Mouse (Mus musculus) MEL (cell line): Measurements from ENCODE around the gene Ugt2b34. TPM values are rescaled to one million over a fixed set of nuclear protein-coding genes. Genes with fewer than 3 reads are reported as not detected.
"Not testable (repeated sequence)": the region's sequence is repeated elsewhere in the genome, so short reads cannot be mapped to it uniquely, and the experiment has no call there.

Experiments used
- DNase-seq: peaks from one replicate; pipeline ENCODE4 v3.0.0; 2011; ENCODE audit warnings: low read depth, low spot score
- H3K27ac ChIP-seq: 2 replicates; pipeline ENCODE4 v1.5.1; 2012; ENCODE audit warnings: low read depth, mild to moderate bottlenecking, control low read depth, low read length, moderate library complexity; ENCODE audit not compliant: control insufficient read depth
- H3K27me3 ChIP-seq, 2 experiments: fragments of 150-350 bp in 1 of 2; sonication (generic) in 1 of 2; 2 replicates each; pipeline ENCODE4 v1.6.1; 2012; ENCODE audit warnings: low read length in 2 of 2, mild to moderate bottlenecking in 2 of 2, improper control_type of control experiment in 1 of 2, moderate library complexity in 1 of 2; ENCODE audit not compliant: insufficient read depth in 2 of 2, control insufficient read depth in 1 of 2
- H3K36me3 ChIP-seq, 2 experiments: 2 replicates each; pipeline ENCODE4 v1.6.1; 2012 to 2014; ENCODE audit warnings: low read length in 2 of 2, improper control_type of control experiment in 1 of 2, inconsistent platforms in 1 of 2, mild to moderate bottlenecking in 1 of 2; ENCODE audit not compliant: insufficient read depth in 2 of 2, control insufficient read depth in 1 of 2
- H3K4me1 ChIP-seq, 2 experiments: fragments of 150-350 bp in 1 of 2; sonication (generic) in 1 of 2; 2 replicates each; pipeline ENCODE4 v1.6.1; 2012; ENCODE audit warnings: low read length in 2 of 2, improper control_type of control experiment in 1 of 2, mild to moderate bottlenecking in 1 of 2; ENCODE audit not compliant: insufficient read depth in 2 of 2, control insufficient read depth in 1 of 2
- H3K4me3 ChIP-seq, 2 experiments: fragments of 150-350 bp in 1 of 2; sonication (generic) in 1 of 2; 2 replicates each; pipeline ENCODE4 v1.5.1; 2012; ENCODE audit warnings: low read depth in 2 of 2, low read length in 2 of 2, mild to moderate bottlenecking in 2 of 2, moderate library complexity in 2 of 2, control low read depth in 1 of 2, improper control_type of control experiment in 1 of 2; ENCODE audit not compliant: control insufficient read depth in 1 of 2, insufficient read depth in 1 of 2
- H3K79me2 ChIP-seq: 2 replicates; pipeline ENCODE4 v1.6.1; 2012; ENCODE audit warnings: mild to moderate bottlenecking, low read length, moderate library complexity; ENCODE audit not compliant: control insufficient read depth, poor library complexity, insufficient read depth
- H3K9ac ChIP-seq: 2 replicates; pipeline ENCODE4 v1.6.1; 2012; ENCODE audit warnings: low read depth, mild to moderate bottlenecking, control low read depth, low read length, moderate library complexity; ENCODE audit not compliant: control insufficient read depth, poor library complexity, severe bottlenecking
- H3K9me3 ChIP-seq: fragments of 150-350 bp; sonication (generic); replicated peaks from 2 replicates; pipeline ENCODE4 v1.6.1; 2012; ENCODE audit warnings: mild to moderate bottlenecking, low read length, improper control_type of control experiment, moderate library complexity; ENCODE audit not compliant: insufficient read depth
- CHD2 ChIP-seq: IDR thresholded peaks from 2 replicates; pipeline ENCODE4 v1.6.1; 2011; ENCODE audit warnings: low read length, improper control_type of control experiment
- CTCF ChIP-seq, 3 experiments: IDR thresholded peaks in 2 of 3; conservative IDR thresholded peaks in 1 of 3; 2 replicates each; pipeline ENCODE4 v1.5.1; 2011 to 2012; ENCODE audit warnings: low read length in 3 of 3, low read depth in 2 of 3, mild to moderate bottlenecking in 2 of 3, improper control_type of control experiment in 1 of 3, inconsistent platforms in 1 of 3, mixed read lengths in 1 of 3, moderate library complexity in 1 of 3; ENCODE audit not compliant: control insufficient read depth in 1 of 3, insufficient read depth in 1 of 3, poor library complexity in 1 of 3, severe bottlenecking in 1 of 3
- ELF1 ChIP-seq: IDR thresholded peaks from 2 replicates; pipeline ENCODE4 v1.6.1; 2014; ENCODE audit warnings: low read depth, mild to moderate bottlenecking, inconsistent platforms, low read length, improper control_type of control experiment, moderate library complexity
- HCFC1 ChIP-seq: IDR thresholded peaks from 2 replicates; pipeline ENCODE4 v1.6.1; 2012; ENCODE audit warnings: low read depth, mild to moderate bottlenecking, inconsistent platforms, low read length, improper control_type of control experiment, moderate library complexity
- JUND ChIP-seq: IDR thresholded peaks from 2 replicates; pipeline ENCODE4 v1.6.1; 2011; ENCODE audit warnings: low read depth, mild to moderate bottlenecking, improper control_type of control experiment, low read length
- MAFK ChIP-seq: IDR thresholded peaks from 2 replicates; pipeline ENCODE4 v1.6.1; 2011; ENCODE audit warnings: low read depth, mild to moderate bottlenecking, low read length, improper control_type of control experiment, borderline replicate concordance
- MAZ ChIP-seq: IDR thresholded peaks from 2 replicates; pipeline ENCODE4 v1.6.1; 2012; ENCODE audit warnings: low read depth, mild to moderate bottlenecking, inconsistent platforms, low read length, improper control_type of control experiment
- MEF2A ChIP-seq: IDR thresholded peaks from 2 replicates; pipeline ENCODE4 v1.6.1; 2014; ENCODE audit warnings: low read depth, mild to moderate bottlenecking, inconsistent platforms, low read length, improper control_type of control experiment; ENCODE audit not compliant: poor library complexity, insufficient replicate concordance, severe bottlenecking; ENCODE audit errors: extremely low read depth
- NELFE ChIP-seq: IDR thresholded peaks from 2 replicates; pipeline ENCODE4 v1.6.1; 2011; ENCODE audit warnings: low read depth, low read length, improper control_type of control experiment
- NRF1 ChIP-seq: IDR thresholded peaks from 2 replicates; pipeline ENCODE4 v1.6.1; 2014; ENCODE audit warnings: low read depth, mild to moderate bottlenecking, inconsistent platforms, low read length, improper control_type of control experiment, moderate library complexity; ENCODE audit not compliant: poor library complexity, insufficient read depth, severe bottlenecking
- POLR2AphosphoS2 ChIP-seq: IDR thresholded peaks from 2 replicates; pipeline ENCODE4 v1.6.1; 2011; ENCODE audit warnings: low read length, improper control_type of control experiment
- POLR2AphosphoS5 ChIP-seq: IDR thresholded peaks from 2 replicates; pipeline ENCODE4 v1.6.1; 2012; ENCODE audit warnings: low read depth, borderline replicate concordance, mild to moderate bottlenecking, inconsistent platforms, low read length, moderate library complexity, mixed read lengths
- RAD21 ChIP-seq: IDR thresholded peaks from 2 replicates; pipeline ENCODE4 v1.6.1; 2011; ENCODE audit warnings: mild to moderate bottlenecking, low read depth, low read length, improper control_type of control experiment
- SMC3 ChIP-seq: IDR thresholded peaks from 2 replicates; pipeline ENCODE4 v1.6.1; 2011; ENCODE audit warnings: low read depth, low read length, improper control_type of control experiment
- TAL1 ChIP-seq: IDR thresholded peaks from 2 replicates; pipeline ENCODE4 v1.6.1; 2012; ENCODE audit warnings: mild to moderate bottlenecking, inconsistent platforms, low read length, moderate library complexity, mixed read lengths
- TCF12 ChIP-seq: IDR thresholded peaks from 2 replicates; pipeline ENCODE4 v1.6.1; 2014; ENCODE audit warnings: low read depth, mild to moderate bottlenecking, inconsistent platforms, low read length, improper control_type of control experiment, moderate library complexity
- UBTF ChIP-seq: IDR thresholded peaks from 2 replicates; pipeline ENCODE4 v1.6.1; 2012; ENCODE audit warnings: low read depth, mild to moderate bottlenecking, inconsistent platforms, low read length, improper control_type of control experiment, moderate library complexity, borderline replicate concordance; ENCODE audit not compliant: insufficient read depth
- ZC3H11A ChIP-seq: IDR thresholded peaks from 2 replicates; pipeline ENCODE4 v1.6.1; 2012; ENCODE audit warnings: low read depth, mild to moderate bottlenecking, inconsistent platforms, low read length, improper control_type of control experiment
- ZNF384 ChIP-seq: IDR thresholded peaks from 2 replicates; pipeline ENCODE4 v1.6.1; 2012; ENCODE audit warnings: low read depth, mild to moderate bottlenecking, inconsistent platforms, low read length, improper control_type of control experiment
- polyA plus RNA-seq, 2 experiments: library from polyadenylated mRNA; stranded (reverse) in 1 of 2; unstranded in 1 of 2; fragments of >175 nt in 1 of 2; fragments of >200 nt in 1 of 2; gene quantifications; 2 replicates each; pipeline versions ENCODE4 v1.2.1 to v1.2.4; 2012; ENCODE audit warnings: low replicate concordance in 2 of 2, low read depth in 1 of 2; ENCODE audit not compliant: insufficient read length in 2 of 2, insufficient read depth in 1 of 2, missing spikeins in 1 of 2
- total RNA-seq: library from RNA; depleted of rRNA; stranded (reverse); fragments of 300-350 nt; gene quantifications from 2 replicates; pipeline ENCODE4 v1.2.3, GENCODE M21; 2012

The Ugt2b34 gene
- total and polyA plus RNA-seq, 3 experiments: not detected

GRCm38 (mm10) chr5:86857682-86858081 lies 49.1 kb downstream of the Ugt2b34 start:
- H3K9ac ChIP-seq: no peak overlapping the region
- no peaks in the 10 kb centered on the region for H3K9me3 ChIP-seq
- H3K79me2 ChIP-seq: no peaks in the 10 kb centered on the region
- no peak overlapping the region for H3K4me3 ChIP-seq
- no peaks in the 10 kb centered on the region for H3K27me3 ChIP-seq
- no peaks in the 10 kb centered on the region for H3K4me1 ChIP-seq
- TF ChIP-seq NRF1: no peak
- DNase-seq: no peak
- no peak overlapping the region for H3K27ac ChIP-seq
- H3K36me3 ChIP-seq: no peaks in the 10 kb centered on the region

GRCm38 (mm10) chr5:86856505-86856904 lies 50.2 kb downstream of the Ugt2b34 start:
- H3K36me3 ChIP-seq, H3K9me3 ChIP-seq, H3K4me3 ChIP-seq, H3K79me2 ChIP-seq, H3K27ac ChIP-seq, H3K27me3 ChIP-seq, DNase-seq, H3K4me1 ChIP-seq, H3K9ac ChIP-seq: not testable (repeated sequence)

GRCm38 (mm10) chr5:86851658-86852057 lies 55.1 kb downstream of the Ugt2b34 start:
- DNase-seq: no peak
- Histone ChIP-seq H3K27ac (no peak overlapping the region), H3K79me2 (no peaks in the 10 kb centered on the region), H3K36me3 (no peaks in the 10 kb centered on the region), H3K27me3 (no peaks in the 10 kb centered on the region), H3K4me1 (no peaks in the 10 kb centered on the region), H3K9me3 (no peaks in the 10 kb centered on the region), H3K9ac (no peak overlapping the region), H3K4me3 (no peak overlapping the region)
- TF ChIP-seq HCFC1: no peak
- no peak for TF ChIP-seq MAZ
- TF ChIP-seq JUND: no peak
- no peak for TF ChIP-seq TCF12
- TF ChIP-seq MAFK: no peak
- no peak for TF ChIP-seq TAL1
- TF ChIP-seq POLR2AphosphoS5: no peak

- H3K79me2 ChIP-seq: no peaks in the 10 kb centered on the region
- TF ChIP-seq UBTF: no peak
- TF ChIP-seq MEF2A: no peak
- TF ChIP-seq HCFC1: no peak
- TF ChIP-seq CTCF (IDR thresholded peaks at IDR 0.05 in 2 of 3, conservative IDR thresholded peaks at IDR 0.05 in 1 of 3; ENCODE audit: control insufficient read depth in 1 of 3, insufficient read depth in 1 of 3, low read depth in 2 of 3, low read length in 3 of 3, poor library complexity in 1 of 3, severe bottlenecking in 1 of 3): peak; percentile 35 to 80 (median 41)
- TF ChIP-seq ZNF384: 0 out of 2 replicates have a peak, but pooled peaks have one; percentile 37
- TF ChIP-seq CHD2: no peak
- TF ChIP-seq POLR2AphosphoS2: no peak
- no peak for TF ChIP-seq ELF1
- peak; percentile 91 for TF ChIP-seq RAD21
- no peak for TF ChIP-seq MAFK
- TF ChIP-seq TAL1: no peak
- TF ChIP-seq SMC3: peak; percentile 82
- no peak for TF ChIP-seq MAZ
- no peak for TF ChIP-seq NELFE
- peak; percentile 77; the same call in 1 of the 2 replicates for TF ChIP-seq ZC3H11A
- TF ChIP-seq, all 39 proteins: peak for 5
- H3K9ac ChIP-seq: no peak overlapping the region
- no peaks in the 10 kb centered on the region for H3K36me3 ChIP-seq
- peak; percentile 67 for DNase-seq
- H3K4me1 ChIP-seq: no peaks in the 10 kb centered on the region
- no peaks in the 10 kb centered on the region for H3K27me3 ChIP-seq
- H3K4me3 ChIP-seq: no peak overlapping the region
- no peak overlapping the region for H3K27ac ChIP-seq
- H3K9me3 ChIP-seq: no peaks in the 10 kb centered on the region
Measured at GRCm38 (mm10) chr5:86850104-86850503, 56.6 kb downstream of the Ugt2b34 start.
